Mouse (Mus musculus) kidney, adult 10 weeks (tissue): ENCODE results near the gene Frmd5. TPM values are rescaled to one million over a fixed set of nuclear protein-coding genes. Genes with fewer than 3 reads are reported as not detected.

ENCODE experiments used
- polyA plus RNA-seq: library from polyadenylated mRNA; stranded (reverse); fragments of 350-450 nt; fragmentation: Illumina TruSeq; extraction: RNeasy Lipid Tissue Mini Kit (QIAGEN cat#74804); gene quantifications from one replicate; pipeline ENCODE4 v1.2.3, GENCODE M21; 2014; ENCODE audit warnings: low read depth, low replicate concordance

Frmd5 gene
- not detected for polyA plus RNA-seq

GRCm38 (mm10) chr2:121806959-121807653, at the start of gene Frmd5:
Gene Frmd5, minus strand, starts transcription at chr2:121807087.

DNA sequence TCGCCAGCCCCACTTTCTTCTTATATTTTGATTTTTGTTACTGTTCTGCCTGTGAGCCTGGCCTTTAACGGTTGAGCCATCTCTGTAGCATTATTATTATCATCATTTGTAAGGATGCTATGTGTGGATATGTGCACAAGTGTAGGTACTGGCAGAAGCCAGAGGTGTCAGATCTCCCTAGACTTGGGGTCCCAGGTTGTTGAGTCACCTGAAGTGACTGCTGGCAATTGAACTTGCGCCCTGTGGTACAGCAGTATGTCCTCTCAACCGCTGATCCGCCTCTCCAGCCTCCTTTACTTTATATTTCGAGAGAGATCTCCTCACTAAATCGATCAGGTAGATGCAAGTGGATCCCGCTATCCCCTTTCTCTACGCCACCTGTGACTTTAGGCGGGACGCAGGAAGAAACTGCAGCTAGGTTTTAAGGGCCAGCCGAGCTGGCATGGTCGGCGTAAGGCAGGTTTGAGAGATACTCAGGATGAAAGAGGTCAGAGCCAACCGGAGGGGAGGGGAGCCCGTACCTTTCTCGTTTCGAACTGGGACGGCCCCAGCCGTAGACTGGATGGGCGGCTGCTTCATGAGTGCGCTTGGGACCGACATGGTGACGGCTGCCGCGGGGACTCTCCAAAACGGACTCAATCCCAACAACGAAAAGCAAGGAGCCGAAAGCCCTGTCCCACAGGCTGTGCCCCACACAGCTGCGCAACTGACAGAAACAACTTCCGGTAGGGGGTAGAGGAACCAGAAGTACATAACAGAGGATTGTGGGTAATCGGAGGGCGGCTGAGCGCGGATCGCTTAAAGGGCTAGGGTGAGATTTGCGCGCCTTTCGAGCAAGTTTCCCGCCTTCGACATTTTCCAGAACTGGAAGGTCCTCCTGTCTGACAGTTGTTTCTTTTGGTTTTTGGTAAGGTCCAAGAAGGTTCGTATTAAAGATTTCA, 300.7 kb downstream of the Frmd5 start, which contains the start of the genes Mfap1a and Wdr76:
TSS of gene Mfap1a (minus strand) at position 724 of the 941 bp plus-strand sequence.
TSS of gene Wdr76 (plus strand) at position 782 of the 941 bp plus-strand sequence.

Other genes starting within 250 kb of the Frmd5 start
- gene Casc4, start 59.9 kb upstream of the Frmd5 start, polyA plus RNA-seq: 182 TPM
- 41.4 TPM for gene Ctdspl2, start 148.9 kb upstream of the Frmd5 start, polyA plus RNA-seq
- gene Mageb3, start 149.0 kb upstream of the Frmd5 start, polyA plus RNA-seq: not detected
- gene Eif3j1, start 221.5 kb upstream of the Frmd5 start, polyA plus RNA-seq: 68.8 TPM